Comparison of ENCODE assay signal across 9 mouse cellular contexts in genomic region chr11:5540331-5540730, GRCm38 (mm10). TPM values are rescaled to one million over a fixed set of nuclear protein-coding genes. Genes with fewer than 3 reads are reported as not detected.
DNase-seq lines count a peak whose midpoint lies in the region; ATAC-seq lines count a peak whose summit lies in the region.
"Had no signal": no experiment of that assay in that cellular context is flagged by ENCODE, and none has a peak within 500 bp of the region (broad histone marks: within the 10 kb centered on the region; RNA-seq: fewer than 3 reads in every experiment).

No protein-coding gene starts in this region.

- DNase-seq in lung, postnatal 14 days = no peak
- DNase-seq in forebrain, embryonic 10.5 days (ENCODE audit: extremely low spot score, low spot score) = no peak
- no peak for DNase-seq in limb, embryonic 11.5 days (ENCODE audit: low spot score)
- no peak for DNase-seq in left cerebral cortex, adult 8-10 months (ENCODE audit: low spot score in 2 of 2)
- no peak for DNase-seq in cerebellum, postnatal 4 days (ENCODE audit: low spot score in 2 of 2)
- DNase-seq in layer of hippocampus, adult 18-20 months (ENCODE audit: low spot score in 2 of 2) = no peak
- DNase-seq: lung, postnatal 36 days had no signal

- H3K9ac ChIP-seq in lung, embryonic 15.5 days = 0 out of 2 replicates have a peak overlapping the region, but pooled peaks have one; percentile 92
- no peak overlapping the region for H3K9ac ChIP-seq in limb, embryonic 11.5 days (ENCODE audit: low read length)
- H3K9ac ChIP-seq in neural tube, embryonic 14.5 days (replicated peaks; ENCODE audit: low read depth, low read length) = no peak overlapping the region

- peak overlapping the region; percentile 77 for H3K4me2 ChIP-seq in lung, embryonic 15.5 days
- peak overlapping the region; percentile 60 for H3K4me2 ChIP-seq in limb, embryonic 11.5 days (ENCODE audit: low read depth, severe bottlenecking)
- peak overlapping the region; percentile 80 for H3K4me2 ChIP-seq in neural tube, embryonic 14.5 days (ENCODE audit: low read depth, low read length)

- H3K27ac ChIP-seq in lung, embryonic 15.5 days = no peak overlapping the region
- no peak overlapping the region for H3K27ac ChIP-seq in forebrain, embryonic 10.5 days
- no peak overlapping the region for H3K27ac ChIP-seq in limb, embryonic 11.5 days (replicated peaks; ENCODE audit: low read depth, low read length)
- no peak overlapping the region for H3K27ac ChIP-seq in neural tube, embryonic 14.5 days (ENCODE audit: low read depth, low read length)

- peaks cover 16% of the 10 kb centered on the region for H3K4me1 ChIP-seq in lung, embryonic 15.5 days
- peaks cover 30% of the 10 kb centered on the region for H3K4me1 ChIP-seq in forebrain, embryonic 10.5 days
- peaks cover 7% of the 10 kb centered on the region; the same call in 1 of the 2 replicates for H3K4me1 ChIP-seq in limb, embryonic 11.5 days (ENCODE audit: control insufficient read depth, insufficient read depth, low read length)
- H3K4me1 ChIP-seq in neural tube, embryonic 14.5 days (ENCODE audit: control insufficient read depth, insufficient read depth, low read length) = peaks cover 9% of the 10 kb centered on the region; the same call in 1 of the 2 replicates

- WGBS in lung, embryonic 15.5 days = 47% methylated on average over 4 of the region's 4 CpGs
- 43% methylated on average over 4 of the region's 4 CpGs for WGBS in forebrain, embryonic 10.5 days
- 66% methylated on average over 4 of the region's 4 CpGs for WGBS in limb, embryonic 11.5 days
- WGBS in neural tube, embryonic 14.5 days = 64% methylated on average over 4 of the region's 4 CpGs

- H3K9me3 ChIP-seq in lung, embryonic 15.5 days = no peaks in the 10 kb centered on the region
- no peaks in the 10 kb centered on the region for H3K9me3 ChIP-seq in forebrain, embryonic 10.5 days
- H3K9me3 ChIP-seq in limb, embryonic 11.5 days (ENCODE audit: control insufficient read depth, low read length) = no peaks in the 10 kb centered on the region
- H3K9me3 ChIP-seq in neural tube, embryonic 14.5 days (ENCODE audit: control insufficient read depth, low read length) = no peaks in the 10 kb centered on the region

- H3K4me3 ChIP-seq in lung, embryonic 15.5 days = peak overlapping the region; percentile 85
- H3K4me3 ChIP-seq in forebrain, embryonic 10.5 days = peak overlapping the region; percentile 79
- peak overlapping the region; percentile 75 for H3K4me3 ChIP-seq in limb, embryonic 11.5 days (ENCODE audit: low read depth, low read length)
- peak overlapping the region; percentile 93 for H3K4me3 ChIP-seq in neural tube, embryonic 14.5 days (ENCODE audit: low read depth, low read length)

- no peaks in the 10 kb centered on the region for H3K27me3 ChIP-seq in lung, embryonic 15.5 days
- H3K27me3 ChIP-seq in forebrain, embryonic 10.5 days (ENCODE audit: poor library complexity, severe bottlenecking) = no peaks in the 10 kb centered on the region
- no peaks in the 10 kb centered on the region for H3K27me3 ChIP-seq in limb, embryonic 11.5 days (ENCODE audit: control insufficient read depth, insufficient read depth, low read length)
- H3K27me3 ChIP-seq in neural tube, embryonic 14.5 days (ENCODE audit: control insufficient read depth, insufficient read depth, low read length) = no peaks in the 10 kb centered on the region

- peaks cover 16% of the 10 kb centered on the region; the same call in 1 of the 2 replicates for H3K36me3 ChIP-seq in lung, embryonic 15.5 days
- H3K36me3 ChIP-seq in forebrain, embryonic 10.5 days (replicated peaks) = peaks cover 43% of the 10 kb centered on the region
- peaks cover 3% of the 10 kb centered on the region; the same call in 1 of the 2 replicates for H3K36me3 ChIP-seq in limb, embryonic 11.5 days (ENCODE audit: control insufficient read depth, insufficient read depth, low read length)
- H3K36me3 ChIP-seq in neural tube, embryonic 14.5 days (ENCODE audit: control insufficient read depth, insufficient read depth, low read length) = peaks cover 6% of the 10 kb centered on the region

- no peak for ATAC-seq in lung, embryonic 15.5 days (ENCODE audit: borderline replicate concordance, extremely low read depth, low FRiP score, low TSS enrichment)
- no peak for ATAC-seq in limb, embryonic 11.5 days (ENCODE audit: insufficient number of reproducible peaks, low FRiP score, low TSS enrichment, low read depth)
- ATAC-seq in neural tube, embryonic 14.5 days (ENCODE audit: low read depth) = no peak

RNA-seq across cellular contexts. Expression of gene Ccdc117, which starts 1.7 kb away (rescaled TPM):
- polyA plus RNA-seq in lung, embryonic 15.5 days (2015; fragmentation: Nextera tagmentation; extraction: Ambion mirVana) = 20.8 and 22.3 TPM in 2 replicates
- 21.5 and 27.2 TPM in 2 replicates for polyA plus RNA-seq in forebrain, embryonic 10.5 days (2016; fragmentation: Nextera tagmentation; extraction: Ambion mirVana)
- 33.5 and 35.9 TPM in 2 replicates for polyA plus RNA-seq in limb, embryonic 11.5 days (2014; fragmentation: Nextera tagmentation; extraction: Ambion mirVana)
- polyA plus RNA-seq in neural tube, embryonic 14.5 days (2014; fragmentation: Nextera tagmentation; extraction: Ambion mirVana) = 10.4 and 14.1 TPM in 2 replicates
- 10 to 100 TPM; 13.0 to 15.0 (median 13.2) TPM for total RNA-seq in left cerebral cortex, adult 8-10 months (2022)
- 10 to 100 TPM; 19.0 to 20.8 TPM for total RNA-seq in layer of hippocampus, adult 18-20 months (2021)

RNA-seq across cellular contexts. Expression of gene Xbp1, which starts 19.9 kb away (rescaled TPM):
- 211 and 229 TPM in 2 replicates for polyA plus RNA-seq in lung, embryonic 15.5 days (2015; fragmentation: Nextera tagmentation; extraction: Ambion mirVana)
- 93.9 and 99.6 TPM in 2 replicates for polyA plus RNA-seq in forebrain, embryonic 10.5 days (2016; fragmentation: Nextera tagmentation; extraction: Ambion mirVana)
- 151 and 153 TPM in 2 replicates for polyA plus RNA-seq in limb, embryonic 11.5 days (2014; fragmentation: Nextera tagmentation; extraction: Ambion mirVana)
- polyA plus RNA-seq in neural tube, embryonic 14.5 days (2014; fragmentation: Nextera tagmentation; extraction: Ambion mirVana) = 131 and 134 TPM in 2 replicates
- total RNA-seq in left cerebral cortex, adult 8-10 months (2022) = 10 to 100 TPM; 78.5 to 83.1 (median 80.7) TPM
- total RNA-seq in layer of hippocampus, adult 18-20 months (2021) = 100 to 1,000 TPM; 112 to 114 TPM

RNA-seq across cellular contexts. Expression of gene Ankrd36, which starts 29.2 kb away (rescaled TPM):
- 0.09 TPM in 1 of 2 replicates, not detected in the other for polyA plus RNA-seq in lung, embryonic 15.5 days (2015; fragmentation: Nextera tagmentation; extraction: Ambion mirVana)
- polyA plus RNA-seq in forebrain, embryonic 10.5 days (2016; fragmentation: Nextera tagmentation; extraction: Ambion mirVana) = not detected in 2 replicates
- polyA plus RNA-seq in limb, embryonic 11.5 days (2014; fragmentation: Nextera tagmentation; extraction: Ambion mirVana) = not detected in 2 replicates
- polyA plus RNA-seq in neural tube, embryonic 14.5 days (2014; fragmentation: Nextera tagmentation; extraction: Ambion mirVana) = not detected in 2 replicates
- total RNA-seq in left cerebral cortex, adult 8-10 months (2022) = not detected
- not detected for total RNA-seq in layer of hippocampus, adult 18-20 months (2021)
